Mouse (Mus musculus): ENCODE measurements at regions not wholly inside any gene's neighbourhood (a gene's known extent, or its start where the extent isn't known, plus 50 kb on each side); places are given as distances from the start of the nearest gene placed in this dataset.

GRCm38 (mm10) chr19:6644871-6645270, 102.0 kb upstream of the Slc22a12 start:
- no peak for DNase-seq

DNA sequence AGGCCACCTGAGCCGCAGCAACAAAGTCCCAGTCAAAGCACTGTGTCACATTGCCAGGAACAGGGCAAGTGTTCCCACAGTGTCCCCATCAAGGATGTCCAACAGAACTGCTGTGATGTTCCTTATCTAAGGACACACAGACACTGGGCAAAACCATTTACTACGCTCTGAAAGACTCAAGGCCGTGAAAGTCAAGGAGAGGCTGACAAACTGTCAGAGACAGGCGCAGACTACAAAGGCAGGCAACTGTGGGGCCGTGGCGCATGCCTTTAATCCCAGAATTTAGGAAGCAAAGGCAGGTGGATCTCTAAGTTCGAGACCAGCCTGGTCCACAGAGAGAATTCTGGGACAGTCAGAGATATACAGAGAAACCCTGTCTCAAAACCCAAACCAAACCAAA, 96.8 kb upstream of the Slc22a12 start:
- DNase-seq: no peak

DNA sequence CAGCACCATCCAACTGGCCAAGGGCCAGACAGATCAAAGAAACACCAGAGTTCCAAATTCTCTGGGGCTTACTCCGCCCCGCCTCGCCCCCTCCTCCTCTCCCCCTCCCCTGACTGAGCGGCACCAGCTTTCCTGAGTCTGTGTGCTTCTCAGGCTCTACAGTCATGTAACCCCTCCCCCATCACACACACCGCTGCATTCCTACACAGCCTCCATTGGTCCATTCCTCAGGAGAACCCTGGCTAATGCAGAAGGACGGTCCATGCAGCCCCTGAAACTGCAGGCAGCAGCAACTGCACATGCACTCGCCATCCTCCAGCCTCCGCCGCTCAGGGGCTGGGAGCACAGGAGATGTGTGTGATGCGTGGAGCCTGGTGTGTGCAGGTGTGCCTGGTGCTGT, 90.6 kb upstream of the Slc22a12 start:
- DNase-seq: no peak

DNA sequence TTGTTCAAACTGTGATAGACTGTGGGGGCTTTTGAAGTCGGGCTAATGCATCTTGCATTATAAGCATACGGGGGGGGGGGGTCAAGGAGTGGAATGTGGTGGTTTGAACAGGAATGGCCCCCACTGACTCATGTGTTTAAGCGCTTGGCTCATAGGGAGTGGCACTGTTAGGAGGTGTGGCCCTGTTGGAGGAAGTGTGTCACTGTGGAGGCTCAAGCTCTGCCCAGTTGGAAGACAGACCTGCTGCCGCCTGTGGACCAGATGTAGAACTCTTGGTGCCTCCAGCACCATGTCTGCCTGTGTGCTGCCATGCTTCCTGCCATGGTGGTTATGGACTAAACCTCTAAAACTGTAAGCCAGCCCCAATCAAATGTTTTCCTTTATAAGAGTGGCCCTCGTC, 89.0 kb upstream of the Slc22a12 start:
- DNase-seq: no peak

DNA sequence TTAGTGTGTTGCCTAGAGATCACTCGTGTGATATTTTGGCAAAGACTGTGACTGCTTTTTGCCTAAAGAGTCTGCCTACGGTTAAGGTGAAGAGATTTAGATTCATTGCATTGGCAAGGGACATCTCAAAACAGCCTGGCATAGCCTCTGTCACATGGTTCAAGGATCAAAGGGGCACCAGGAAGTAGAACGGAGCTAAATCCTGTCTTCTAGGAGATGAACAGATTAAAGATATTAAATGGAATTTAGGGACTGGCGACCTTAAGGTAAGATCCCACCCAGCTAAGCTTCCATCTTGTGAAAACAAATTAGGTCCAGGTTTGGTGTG, 87.7 kb upstream of the Slc22a12 start:
- DNase-seq: no peak

DNA sequence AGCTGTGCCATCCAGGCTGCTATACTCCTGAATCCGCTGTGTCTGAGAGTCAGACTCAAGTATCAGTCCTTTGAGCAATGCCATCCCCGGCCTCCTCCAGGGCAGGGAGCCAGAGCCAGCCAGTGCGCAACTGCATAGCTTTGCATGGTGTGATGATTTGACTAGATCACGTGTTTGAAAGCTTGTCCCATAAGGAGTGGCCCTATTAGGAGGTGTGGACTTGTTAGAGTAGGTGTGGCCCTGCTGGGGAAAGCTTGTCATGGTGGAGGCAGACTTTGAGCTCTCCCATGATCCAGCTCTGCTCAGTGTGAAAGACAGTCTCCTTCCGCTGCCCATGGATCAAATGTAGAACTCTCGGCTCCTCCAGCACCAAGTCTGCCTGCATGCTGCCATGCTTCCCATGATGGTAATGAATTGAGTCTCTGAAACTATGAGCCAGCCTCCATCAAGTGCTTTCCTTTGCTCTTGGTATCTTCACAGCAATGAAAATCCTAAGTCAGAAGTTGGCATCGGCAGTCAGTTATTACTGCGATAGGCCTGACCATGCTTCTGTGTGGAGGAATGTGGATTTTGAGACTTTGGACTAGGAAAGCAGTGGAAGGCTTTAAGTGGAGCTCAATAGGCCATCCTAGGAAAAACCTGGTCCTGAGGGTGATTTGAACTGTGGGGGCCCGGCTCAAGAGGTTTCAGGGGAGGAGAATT, 87.2 kb upstream of the Slc22a12 start:
- DNase-seq: no peak

- DNase-seq: no peak
Measured at GRCm38 (mm10) chr19:6625574-6625973, 82.7 kb upstream of the Slc22a12 start.

- DNase-seq: no peak
Measured at GRCm38 (mm10) chr19:6621023-6621422, 78.2 kb upstream of the Slc22a12 start.

DNA sequence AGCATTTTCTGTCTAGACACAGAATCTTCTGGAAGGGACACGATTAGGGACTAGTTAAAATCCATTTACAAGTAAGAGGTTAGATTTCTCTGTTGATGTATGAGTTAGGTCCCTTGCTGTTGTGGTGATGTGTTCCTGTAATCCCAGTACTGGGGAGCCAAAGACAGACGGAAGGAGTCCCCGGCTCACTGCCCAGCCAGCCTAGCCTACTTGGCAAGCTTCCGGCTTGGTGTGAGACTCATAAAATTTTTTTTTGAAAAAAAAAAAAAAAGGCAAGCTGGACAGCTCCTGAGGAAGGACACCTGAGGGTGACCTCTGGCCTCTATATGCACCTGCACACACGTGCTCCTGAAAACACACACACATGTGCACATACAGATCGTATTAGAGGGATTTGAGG, 76.7 kb upstream of the Slc22a12 start:
- DNase-seq: no peak

- no peak for DNase-seq
Measured at GRCm38 (mm10) chr19:6616659-6617058, 73.8 kb upstream of the Slc22a12 start.

DNA sequence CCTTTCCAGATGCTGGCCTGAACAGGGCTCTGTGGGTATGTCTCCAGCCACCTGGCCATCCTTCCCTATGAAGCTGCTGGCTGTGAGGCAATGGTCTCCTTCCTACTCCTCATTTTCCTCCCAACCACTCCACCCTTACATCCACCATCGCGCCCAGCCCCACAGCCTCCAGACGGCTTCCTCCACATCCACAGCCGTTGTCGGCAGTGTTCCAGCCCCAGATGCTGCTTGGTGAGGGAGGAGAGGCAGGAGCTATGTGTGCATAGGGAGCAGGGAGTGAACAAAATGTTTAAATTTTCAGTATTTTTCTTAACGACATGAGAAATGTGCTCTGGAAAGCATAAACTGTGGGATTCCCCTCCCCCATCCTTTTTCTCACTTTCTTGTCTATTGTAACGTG, 69.6 kb upstream of the Slc22a12 start:
- DNase-seq: no peak

DNA sequence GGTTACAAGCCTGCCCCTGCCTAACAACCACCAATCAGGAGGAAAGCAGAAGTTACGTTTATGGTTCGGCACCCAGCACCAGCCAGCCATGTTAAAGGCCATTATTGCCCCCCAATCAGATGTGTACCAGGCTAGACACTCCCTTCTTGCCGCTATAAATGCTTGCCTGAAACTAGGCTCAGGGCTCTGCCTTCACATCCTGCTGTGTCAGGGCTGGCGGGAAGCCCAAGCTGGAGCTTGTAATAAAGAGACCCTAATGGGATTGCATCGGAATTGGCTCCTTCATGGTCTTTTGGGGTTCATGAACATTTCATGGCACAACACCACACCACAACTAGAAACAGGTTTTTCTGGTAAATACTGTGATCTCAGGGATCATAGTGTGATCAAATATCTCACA, 69.1 kb upstream of the Slc22a12 start:
- DNase-seq: no peak

DNA sequence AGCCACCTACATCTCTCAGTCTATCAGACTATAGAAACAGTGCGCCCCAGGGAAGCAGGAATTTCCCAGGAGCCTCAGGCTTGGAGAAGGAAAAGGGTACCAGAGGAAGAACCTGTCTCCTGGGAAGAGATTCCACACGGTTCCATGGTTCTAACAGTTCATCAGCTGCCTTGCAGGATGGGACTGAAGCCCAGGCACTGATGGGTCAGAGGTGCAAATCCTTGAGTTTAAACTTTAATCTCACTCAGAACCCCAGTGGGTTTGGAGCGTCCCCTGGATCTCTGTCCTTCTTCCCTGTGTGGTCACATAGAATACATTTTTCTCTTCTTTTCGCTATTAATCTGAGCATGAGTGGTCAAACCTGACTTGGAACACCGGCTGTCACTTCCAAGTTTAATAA, 67.9 kb upstream of the Slc22a12 start:
- no peak for DNase-seq

DNA sequence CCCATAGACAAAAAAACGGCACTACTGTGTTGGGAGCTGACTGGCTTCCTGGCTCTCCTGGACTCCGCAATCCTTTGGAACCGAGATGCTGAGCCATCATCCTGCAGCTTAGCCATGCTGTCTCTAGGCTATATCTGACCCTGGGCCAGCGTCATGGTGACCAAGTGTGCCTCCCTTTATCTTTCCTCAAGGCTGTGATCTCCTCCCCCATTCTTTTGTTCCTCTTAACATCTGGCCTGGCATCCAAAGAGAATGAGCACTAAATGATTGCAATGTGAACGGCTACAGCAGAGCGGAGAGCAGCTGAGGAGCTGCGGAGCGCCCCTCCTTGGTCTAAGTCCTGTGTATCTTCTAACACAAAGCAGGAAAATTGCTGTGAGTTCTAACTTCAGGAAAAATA, 67.2 kb upstream of the Slc22a12 start:
- no peak for DNase-seq

DNA sequence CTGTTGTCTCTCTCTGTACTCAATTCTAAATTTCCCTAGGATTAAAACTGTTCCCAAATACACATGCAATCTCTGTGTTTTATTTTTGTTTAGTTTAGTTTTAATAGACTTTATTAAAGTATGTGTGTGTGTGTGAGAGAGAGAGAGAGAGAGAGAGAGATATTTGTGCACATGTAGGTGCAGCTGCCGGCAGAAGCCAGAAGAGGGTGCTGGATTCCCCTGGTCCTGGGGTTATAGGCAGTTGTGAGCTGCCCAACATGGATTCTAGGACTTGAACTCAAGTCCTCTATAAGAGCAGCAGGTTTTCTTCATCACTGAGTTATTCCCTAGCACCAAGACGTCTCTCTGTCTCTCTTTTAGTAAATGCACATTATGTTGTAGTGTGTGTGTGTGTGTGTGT, 64.7 kb upstream of the Slc22a12 start:
- DNase-seq: no peak

DNA sequence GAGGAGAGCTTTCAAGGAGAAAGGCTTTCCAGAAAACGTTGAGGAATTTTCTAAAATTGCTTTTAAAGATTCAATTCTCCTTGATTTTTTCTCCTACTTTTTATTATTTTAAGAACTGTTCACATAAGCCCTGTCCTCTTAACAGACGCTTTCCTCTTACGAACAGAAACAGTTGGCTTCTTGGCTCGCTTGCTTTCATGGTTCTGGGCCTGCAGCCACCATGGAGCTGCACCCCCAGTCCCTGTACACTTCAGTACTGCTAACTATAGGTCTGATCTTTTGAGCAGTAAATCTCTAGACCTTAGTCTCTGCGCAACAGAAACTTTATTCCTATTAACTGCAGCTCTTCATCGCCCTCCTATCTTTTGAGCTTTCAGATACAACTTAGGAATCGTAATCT, 63.8 kb upstream of the Slc22a12 start:
- DNase-seq: no peak

GRCm38 (mm10) chr19:6604702-6605101, 61.9 kb upstream of the Slc22a12 start:
- DNase-seq: no peak

GRCm38 (mm10) chr19:6600873-6601530, 58.2 kb upstream of the Slc22a12 start:
- DNase-seq: no peak

DNA sequence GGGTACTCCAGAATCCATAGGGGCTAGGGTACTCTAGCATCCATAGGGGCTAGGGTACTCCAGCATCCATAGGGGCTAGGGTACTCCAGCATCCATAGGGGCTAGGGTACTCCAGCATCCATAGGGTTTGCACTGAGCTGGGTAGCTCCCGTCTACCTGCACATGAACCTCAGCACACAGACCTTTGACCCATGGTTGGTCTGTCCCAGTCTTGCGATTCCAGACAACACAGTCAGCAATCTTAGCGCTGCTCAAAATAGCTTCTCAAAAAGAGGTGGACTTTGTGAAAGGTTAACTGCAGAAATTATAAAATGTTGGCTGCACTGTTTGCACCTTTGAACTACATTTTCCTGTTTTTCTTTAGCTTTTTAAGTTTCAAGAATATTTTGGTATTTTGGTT, 56.4 kb upstream of the Slc22a12 start:
- DNase-seq: no peak

- DNase-seq: no peak
Measured at GRCm38 (mm10) chr19:6598186-6598585, 55.4 kb upstream of the Slc22a12 start.

DNA sequence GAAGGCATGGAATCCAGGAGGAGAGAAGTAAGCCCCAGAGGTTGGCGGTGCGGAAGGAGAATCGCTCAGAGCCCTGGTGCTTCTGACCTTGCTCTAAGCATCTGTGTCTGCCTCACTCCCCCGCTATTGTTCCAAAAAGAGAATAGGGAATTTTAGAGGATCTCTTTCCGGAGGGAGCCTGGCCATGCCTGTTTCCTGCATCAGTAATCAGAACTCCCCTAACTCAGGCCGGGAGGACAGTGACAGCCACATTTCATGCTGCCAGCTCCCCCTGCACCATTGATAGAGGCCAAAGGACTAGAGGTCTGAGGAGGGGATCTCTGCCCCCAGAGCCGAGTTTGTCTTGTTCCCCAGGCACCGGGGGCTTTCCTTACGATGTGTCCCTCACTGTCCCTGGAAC, 53.0 kb upstream of the Slc22a12 start:
- no peak for DNase-seq
